Mouse (Mus musculus) gonadal fat pad, adult 2 months (tissue): ENCODE results near the gene H60b. TPM values are rescaled to one million over a fixed set of nuclear protein-coding genes. Genes with fewer than 3 reads are reported as not detected.
A peak's percentile ranks its signal among the peaks of the same experiment; 100 is the strongest.
"Not testable (repeated sequence)": the region's sequence is repeated elsewhere in the genome, so short reads cannot be mapped to it uniquely, and the experiment has no call there.

Source experiments
- DNase-seq: peaks from one replicate; pipeline ENCODE4 v3.0.0-alpha.2; 2012; ENCODE audit warnings: low read depth
- polyA plus RNA-seq: library from polyadenylated mRNA; depleted of rRNA; stranded (reverse); fragments of >200 nt; gene quantifications from 2 replicates; pipeline ENCODE4 v1.2.3, GENCODE M21; 2012; rRNA removed

The H60b gene
- 0.46 and 0.76 TPM in 2 replicates for polyA plus RNA-seq

GRCm38 (mm10) chr10:22158310-22158999 is at the start of gene H60b, which contains the start of gene Raet1e:
H60b (plus strand) TSS chr10:22158586.
Raet1e (plus strand) TSS chr10:22158569.
- DNase-seq: not testable (repeated sequence)

GRCm38 (mm10) chr10:22140665-22141280 is 17.6 kb upstream of the H60b start:
- no peak for DNase-seq

DNA sequence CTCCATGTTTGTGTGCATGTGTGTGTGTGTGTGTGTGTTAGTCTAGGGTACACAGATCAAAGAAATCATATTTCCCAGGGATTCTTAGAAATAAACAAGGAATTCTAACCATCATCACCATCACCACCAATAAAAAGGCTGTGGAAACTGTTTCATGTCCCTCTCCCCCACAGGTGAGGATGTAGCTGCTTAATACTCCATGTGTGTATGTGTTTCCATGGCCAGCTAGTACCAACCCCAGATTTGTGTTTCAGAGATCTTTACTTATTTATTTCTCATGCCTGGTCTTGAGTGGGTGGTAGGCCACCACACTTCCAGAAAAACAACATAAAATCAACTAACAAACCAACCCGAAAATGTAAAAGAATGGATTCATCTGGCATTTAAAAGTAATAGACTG is 16.2 kb upstream of the H60b start:
- peak; percentile 33 for DNase-seq

GRCm38 (mm10) chr10:22142926-22143325 is 15.5 kb upstream of the H60b start:
- no peak for DNase-seq

GRCm38 (mm10) chr10:22148441-22149072 is 9.8 kb upstream of the H60b start:
- DNase-seq: no peak

- DNase-seq: no peak
Observed at GRCm38 (mm10) chr10:22149073-22149690, 9.2 kb upstream of the H60b start, which contains the start of gene E030030I06Rik. E030030I06Rik (minus strand) TSS chr10:22149270.

- no peak for DNase-seq
Observed at GRCm38 (mm10) chr10:22149691-22150465, 8.5 kb upstream of the H60b start.

- DNase-seq: no peak
Observed at GRCm38 (mm10) chr10:22150593-22150992, 7.8 kb upstream of the H60b start.

DNA sequence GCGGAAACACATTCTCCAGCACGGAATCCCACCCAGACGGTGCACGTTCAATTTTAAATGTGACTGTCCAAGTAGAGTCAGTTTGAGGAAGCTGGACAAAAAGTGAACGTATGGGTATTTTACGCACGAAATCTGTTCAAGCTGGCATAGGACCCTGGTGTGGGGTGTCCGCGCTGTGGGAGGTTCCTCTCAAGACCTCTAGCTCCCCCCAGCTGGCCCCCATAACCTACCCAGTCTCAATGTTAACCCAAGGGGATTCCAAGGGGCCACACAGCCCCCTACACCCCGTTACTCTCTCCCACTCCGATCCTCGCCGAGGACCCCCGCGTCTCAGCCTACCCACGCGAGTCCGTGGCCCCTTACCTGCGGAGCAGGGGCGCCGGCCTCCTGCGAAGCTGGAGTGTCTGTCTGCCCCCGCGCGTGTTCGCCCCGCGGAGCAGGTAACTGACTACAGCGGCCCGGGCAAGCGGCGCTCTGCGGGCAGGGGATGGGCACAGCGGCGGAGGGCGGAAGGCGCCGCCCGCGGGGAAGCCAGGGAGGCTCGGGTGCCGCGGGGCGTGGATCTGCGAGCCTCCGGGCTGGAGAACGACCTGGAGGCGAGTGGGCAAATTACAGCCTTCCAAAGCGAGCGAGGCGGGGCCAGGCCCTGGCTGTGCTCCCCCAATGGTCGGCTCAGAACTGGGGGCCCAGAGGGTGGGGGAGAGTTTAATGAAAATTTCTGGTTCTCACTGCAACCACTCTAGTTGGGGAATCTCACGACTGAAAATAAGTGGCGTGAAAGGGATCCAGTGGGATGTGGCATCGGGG is 7.1 kb upstream of the H60b start:
- not testable (repeated sequence) for DNase-seq

- not testable (repeated sequence) for DNase-seq
Observed at GRCm38 (mm10) chr10:22151863-22152640, 6.3 kb upstream of the H60b start.

DNA sequence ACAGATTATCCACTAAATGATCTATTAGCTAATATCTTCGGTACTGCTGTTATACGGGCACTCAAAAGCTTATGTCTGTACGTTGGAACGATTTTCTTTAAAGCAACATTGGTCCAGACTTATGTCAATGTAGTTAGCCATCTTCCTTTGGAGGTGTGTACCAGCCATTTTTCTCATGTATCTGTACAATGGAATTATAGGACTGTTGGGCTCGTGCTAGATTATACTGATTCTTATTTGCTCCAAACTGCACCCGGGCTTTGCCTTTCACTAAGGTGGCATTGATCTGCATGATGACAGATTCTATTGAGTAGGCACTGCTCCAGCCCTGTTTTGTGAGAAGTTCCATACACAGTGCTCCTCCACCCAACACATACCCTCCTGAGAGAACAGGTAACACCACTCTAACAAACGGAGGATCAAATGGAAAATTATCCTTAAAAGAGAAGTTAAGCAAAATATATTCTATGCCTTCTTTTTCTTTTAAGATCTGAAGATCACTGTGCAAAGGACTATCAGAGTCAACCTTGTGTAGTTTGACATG is 5.2 kb upstream of the H60b start:
- DNase-seq: not testable (repeated sequence)

DNA sequence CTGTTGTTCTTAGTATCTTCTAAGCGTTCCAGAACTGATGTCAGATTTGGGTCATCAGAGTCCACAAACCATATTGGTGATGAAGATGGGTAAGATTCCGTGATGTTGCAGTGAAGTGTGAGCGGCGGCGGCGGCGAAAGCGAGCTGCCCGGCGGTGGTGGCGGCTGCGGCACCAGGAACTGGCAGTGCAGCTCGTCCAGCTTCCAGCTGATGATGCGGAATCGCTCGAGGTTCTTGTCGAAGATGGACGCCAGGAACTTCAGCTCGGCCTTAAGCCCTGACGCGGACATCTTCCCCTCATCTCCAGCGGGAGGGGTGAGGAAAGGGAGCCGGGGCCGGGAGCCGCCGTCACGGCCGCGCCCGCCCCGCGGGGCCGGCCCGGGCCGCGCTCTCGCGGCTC is 4.3 kb upstream of the H60b start:
- not testable (repeated sequence) for DNase-seq

DNA sequence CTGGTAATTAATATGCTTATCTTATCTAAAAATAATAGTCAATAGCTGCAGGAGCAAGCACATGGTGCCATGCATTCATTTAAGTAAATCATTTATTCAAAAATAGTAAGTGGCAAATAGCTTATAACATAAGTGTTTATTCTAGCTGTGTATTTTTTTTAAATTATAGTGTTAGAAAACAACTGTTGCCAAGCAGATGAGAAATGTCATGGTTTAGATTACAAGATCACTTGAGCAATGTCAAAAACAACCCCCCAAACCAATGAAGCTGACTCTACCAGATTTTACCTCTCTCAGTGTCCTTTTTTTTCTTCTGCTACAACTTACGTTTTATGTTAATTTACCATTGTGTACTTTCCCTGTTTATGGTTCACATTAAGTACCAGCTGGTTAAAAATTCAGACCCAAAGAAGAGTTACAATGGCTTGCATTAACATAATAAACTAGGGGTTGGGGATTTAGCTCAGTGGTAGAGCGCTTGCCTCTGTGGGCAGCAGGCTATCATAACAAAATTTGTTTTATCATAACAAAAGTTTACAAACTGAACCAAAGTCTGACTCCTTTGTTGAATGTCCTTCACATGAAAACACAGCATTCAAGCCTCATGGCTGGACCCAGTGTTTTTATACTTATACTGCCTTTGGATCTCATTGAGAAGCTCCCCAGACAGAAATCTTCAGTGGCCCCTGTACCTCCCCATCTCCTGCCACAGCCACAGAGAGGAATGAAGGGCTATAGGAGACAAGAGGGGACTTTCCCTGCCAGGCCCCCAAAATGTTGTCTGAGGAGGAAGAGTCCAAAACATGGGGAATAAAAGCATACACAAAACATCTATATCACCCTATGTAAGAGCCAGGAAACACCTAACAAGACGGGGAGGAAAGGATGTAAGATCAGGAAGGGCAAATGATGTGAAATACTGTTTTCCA is 3.3 kb upstream of the H60b start:
- no peak for DNase-seq

DNA sequence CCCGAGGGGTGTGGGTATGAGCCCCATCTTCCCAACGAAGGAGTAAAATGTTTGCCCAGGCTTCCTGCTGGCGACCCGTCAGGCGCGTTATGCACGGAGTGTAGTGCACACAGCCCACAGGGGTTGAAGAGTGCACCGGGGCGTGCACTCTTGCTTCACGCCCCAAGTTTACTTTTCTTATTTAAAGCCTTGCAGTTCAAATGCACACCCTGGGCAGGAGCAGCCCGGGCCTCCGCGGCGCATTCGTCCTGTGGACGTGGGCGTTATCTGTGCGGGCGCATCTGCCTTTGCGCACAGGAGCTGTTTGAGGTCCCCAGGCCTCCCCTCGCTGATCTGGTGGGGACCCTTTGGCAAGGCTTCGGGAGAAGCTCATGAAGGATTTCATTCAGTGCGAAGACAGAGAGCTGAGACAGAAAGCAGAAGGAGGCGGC is 760 bp downstream of the H60b start:
- no peak for DNase-seq

DNA sequence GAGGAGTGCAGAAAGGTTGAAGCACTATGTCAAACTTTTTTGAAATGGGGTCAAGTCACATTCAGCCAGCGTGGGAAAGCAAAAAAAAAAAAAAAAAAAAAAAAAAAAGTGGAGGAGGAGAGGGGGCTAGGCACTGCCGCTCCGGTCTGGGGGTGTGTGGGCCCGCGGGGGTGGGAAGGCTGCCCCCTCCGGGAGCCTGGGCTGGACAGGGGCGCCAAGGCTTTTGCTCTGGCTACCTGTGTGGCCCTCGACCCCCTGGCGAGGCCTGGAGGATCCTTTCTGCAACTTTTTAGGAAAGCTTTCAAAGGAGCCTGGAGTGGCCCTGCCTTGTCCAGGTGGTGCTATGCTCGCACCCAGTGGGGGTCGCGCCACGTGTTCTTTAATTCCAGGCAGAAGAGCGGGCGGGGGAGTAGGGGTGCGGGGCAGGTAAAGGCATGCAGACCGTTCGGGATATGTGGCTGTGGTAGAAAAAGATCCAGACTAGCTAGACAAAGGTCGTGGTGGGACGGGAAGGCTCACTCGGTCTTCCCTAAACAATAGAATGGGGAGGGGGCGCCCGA is 1.3 kb downstream of the H60b start:
- no peak for DNase-seq

GRCm38 (mm10) chr10:22163279-22163678 is 4.9 kb downstream of the H60b start:
- DNase-seq: not testable (repeated sequence)

DNA sequence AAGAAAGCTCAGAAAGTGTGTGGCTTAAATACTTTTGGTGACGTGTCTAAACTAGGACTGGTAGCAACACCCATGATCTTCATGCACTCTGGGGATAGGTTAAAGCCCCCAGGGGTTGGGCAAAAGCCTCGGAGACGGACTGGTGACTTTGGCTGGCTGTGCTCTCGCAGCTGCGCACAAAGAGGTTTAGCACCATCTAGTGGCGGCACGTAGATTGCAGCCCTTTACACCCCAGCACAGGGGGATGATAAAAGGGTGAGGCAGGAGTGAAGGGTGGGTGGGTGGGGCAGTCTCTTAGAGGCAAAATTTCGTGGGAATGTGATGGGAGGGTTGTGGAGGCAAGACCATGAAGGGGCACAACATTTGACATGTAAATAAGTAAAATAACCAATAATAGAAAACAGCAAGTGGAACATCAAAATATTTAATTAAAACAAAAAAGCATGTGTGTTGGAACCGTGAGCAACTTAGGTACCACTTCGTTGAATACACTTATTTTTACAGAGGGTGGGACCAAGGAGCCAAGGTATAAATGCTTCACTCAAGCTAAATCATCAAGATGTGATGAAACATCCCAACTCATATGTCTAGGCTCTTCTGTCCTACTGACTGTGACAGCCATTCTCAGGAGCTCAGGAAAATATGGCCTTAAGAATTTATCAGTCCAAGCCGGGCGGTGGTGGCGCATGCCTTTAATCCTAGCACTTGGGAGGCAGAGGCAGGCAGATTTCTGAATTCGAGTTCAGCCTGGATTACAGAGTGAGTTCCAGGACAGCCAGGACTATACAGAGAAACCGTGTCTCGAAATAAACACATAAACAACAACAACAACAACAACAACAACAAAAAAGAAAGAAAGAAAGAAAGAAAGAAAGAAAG is 5.6 kb downstream of the H60b start:
- not testable (repeated sequence) for DNase-seq
